Mouse (Mus musculus): ENCODE results near the gene Fgf3. TPM values are rescaled to one million over a fixed set of nuclear protein-coding genes. Genes with fewer than 3 reads are reported as not detected.

Gene Fgf3
- polyA plus RNA-seq, 1 experiment: 15.4 TPM

- DNase-seq (ENCODE audit: low read depth): no peak
- no peak for TF ChIP-seq CTCF (IDR thresholded peaks at IDR 0.05; ENCODE audit: borderline replicate concordance, extremely low read depth, insufficient read depth, insufficient read length)
- TF ChIP-seq POLR2A (IDR thresholded peaks at IDR 0.05; ENCODE audit: borderline replicate concordance, extremely low read depth, insufficient read depth, insufficient read length, poor library complexity, severe bottlenecking): no peak
Observed at GRCm38 (mm10) chr7:144861056-144861768, 23.3 kb downstream of the Fgf3 start.

- DNase-seq (ENCODE audit: low read depth): no peak
- no peak for TF ChIP-seq POLR2A (IDR thresholded peaks at IDR 0.05; ENCODE audit: borderline replicate concordance, extremely low read depth, insufficient read depth, insufficient read length, poor library complexity, severe bottlenecking)
- no peak for TF ChIP-seq CTCF (IDR thresholded peaks at IDR 0.05; ENCODE audit: borderline replicate concordance, extremely low read depth, insufficient read depth, insufficient read length)
Observed at GRCm38 (mm10) chr7:144861769-144862070, 23.8 kb downstream of the Fgf3 start.

GRCm38 (mm10) chr7:144862126-144862525 is 24.2 kb downstream of the Fgf3 start:
- TF ChIP-seq CTCF (IDR thresholded peaks at IDR 0.05; ENCODE audit: borderline replicate concordance, extremely low read depth, insufficient read depth, insufficient read length): no peak
- TF ChIP-seq POLR2A (IDR thresholded peaks at IDR 0.05; ENCODE audit: borderline replicate concordance, extremely low read depth, insufficient read depth, insufficient read length, poor library complexity, severe bottlenecking): no peak
- peak; percentile 8 for DNase-seq (ENCODE audit: low read depth)

- no peak for DNase-seq (ENCODE audit: low read depth)
- TF ChIP-seq POLR2A (IDR thresholded peaks at IDR 0.05; ENCODE audit: borderline replicate concordance, extremely low read depth, insufficient read depth, insufficient read length, poor library complexity, severe bottlenecking) (no peak), CTCF (IDR thresholded peaks at IDR 0.05; ENCODE audit: borderline replicate concordance, extremely low read depth, insufficient read depth, insufficient read length) (no peak)
Observed at GRCm38 (mm10) chr7:144862712-144863111, 24.8 kb downstream of the Fgf3 start.

- DNase-seq (ENCODE audit: low read depth): no peak
- TF ChIP-seq CTCF (IDR thresholded peaks at IDR 0.05; ENCODE audit: borderline replicate concordance, extremely low read depth, insufficient read depth, insufficient read length): no peak
- TF ChIP-seq POLR2A (IDR thresholded peaks at IDR 0.05; ENCODE audit: borderline replicate concordance, extremely low read depth, insufficient read depth, insufficient read length, poor library complexity, severe bottlenecking): no peak
Observed at GRCm38 (mm10) chr7:144863196-144863595, 25.3 kb downstream of the Fgf3 start.

- no peak for TF ChIP-seq CTCF (IDR thresholded peaks at IDR 0.05; ENCODE audit: borderline replicate concordance, extremely low read depth, insufficient read depth, insufficient read length)
- TF ChIP-seq POLR2A (IDR thresholded peaks at IDR 0.05; ENCODE audit: borderline replicate concordance, extremely low read depth, insufficient read depth, insufficient read length, poor library complexity, severe bottlenecking): no peak
- no peak for DNase-seq (ENCODE audit: low read depth)
Observed at GRCm38 (mm10) chr7:144864160-144864670, 26.3 kb downstream of the Fgf3 start.

GRCm38 (mm10) chr7:144867161-144867560 is 29.3 kb downstream of the Fgf3 start:
- DNase-seq (ENCODE audit: low read depth): no peak
- TF ChIP-seq POLR2A (IDR thresholded peaks at IDR 0.05; ENCODE audit: borderline replicate concordance, extremely low read depth, insufficient read depth, insufficient read length, poor library complexity, severe bottlenecking): no peak
- TF ChIP-seq CTCF (IDR thresholded peaks at IDR 0.05; ENCODE audit: borderline replicate concordance, extremely low read depth, insufficient read depth, insufficient read length): no peak

- no peak for DNase-seq (ENCODE audit: low read depth)
- TF ChIP-seq CTCF (IDR thresholded peaks at IDR 0.05; ENCODE audit: borderline replicate concordance, extremely low read depth, insufficient read depth, insufficient read length) (no peak), POLR2A (IDR thresholded peaks at IDR 0.05; ENCODE audit: borderline replicate concordance, extremely low read depth, insufficient read depth, insufficient read length, poor library complexity, severe bottlenecking) (no peak)
Observed at GRCm38 (mm10) chr7:144867602-144868001, 29.7 kb downstream of the Fgf3 start.

- TF ChIP-seq CTCF (IDR thresholded peaks at IDR 0.05; ENCODE audit: borderline replicate concordance, extremely low read depth, insufficient read depth, insufficient read length) (no peak), POLR2A (IDR thresholded peaks at IDR 0.05; ENCODE audit: borderline replicate concordance, extremely low read depth, insufficient read depth, insufficient read length, poor library complexity, severe bottlenecking) (no peak)
Observed at GRCm38 (mm10) chr7:144872420-144872819, 34.5 kb downstream of the Fgf3 start.

GRCm38 (mm10) chr7:144873160-144873559 is 35.3 kb downstream of the Fgf3 start:
- no peak for TF ChIP-seq CTCF (IDR thresholded peaks at IDR 0.05; ENCODE audit: borderline replicate concordance, extremely low read depth, insufficient read depth, insufficient read length)
- TF ChIP-seq POLR2A (IDR thresholded peaks at IDR 0.05; ENCODE audit: borderline replicate concordance, extremely low read depth, insufficient read depth, insufficient read length, poor library complexity, severe bottlenecking): no peak

More at GRCm38 (mm10) chr7:144872420-144872819, 34.5 kb downstream of the Fgf3 start:
- DNase-seq (ENCODE audit: low read depth): no peak

GRCm38 (mm10) chr7:144874226-144874625 is 36.3 kb downstream of the Fgf3 start:
- DNase-seq (ENCODE audit: low read depth): no peak
- TF ChIP-seq POLR2A (IDR thresholded peaks at IDR 0.05; ENCODE audit: borderline replicate concordance, extremely low read depth, insufficient read depth, insufficient read length, poor library complexity, severe bottlenecking) (no peak), CTCF (IDR thresholded peaks at IDR 0.05; ENCODE audit: borderline replicate concordance, extremely low read depth, insufficient read depth, insufficient read length) (no peak)

More at GRCm38 (mm10) chr7:144873160-144873559, 35.3 kb downstream of the Fgf3 start:
- no peak for DNase-seq (ENCODE audit: low read depth)

GRCm38 (mm10) chr7:144878401-144878800 is 40.5 kb downstream of the Fgf3 start:
- DNase-seq (ENCODE audit: low read depth): no peak
- TF ChIP-seq CTCF (IDR thresholded peaks at IDR 0.05; ENCODE audit: borderline replicate concordance, extremely low read depth, insufficient read depth, insufficient read length) (no peak), POLR2A (IDR thresholded peaks at IDR 0.05; ENCODE audit: borderline replicate concordance, extremely low read depth, insufficient read depth, insufficient read length, poor library complexity, severe bottlenecking) (no peak)
